Mouse (Mus musculus) stomach, postnatal 0 days (tissue): ENCODE results near the gene Uggt1.

Experiments
- CTCF ChIP-seq: IDR thresholded peaks from 2 replicates; pipeline ENCODE4 v1.5.1; 2016; ENCODE audit warnings: antibody characterized with exemption, low read depth, mild to moderate bottlenecking, moderate library complexity
- EP300 ChIP-seq: optimal IDR thresholded peaks from 2 replicates; pipeline ENCODE3; 2016; ENCODE audit warnings: antibody characterized with exemption

DNA sequence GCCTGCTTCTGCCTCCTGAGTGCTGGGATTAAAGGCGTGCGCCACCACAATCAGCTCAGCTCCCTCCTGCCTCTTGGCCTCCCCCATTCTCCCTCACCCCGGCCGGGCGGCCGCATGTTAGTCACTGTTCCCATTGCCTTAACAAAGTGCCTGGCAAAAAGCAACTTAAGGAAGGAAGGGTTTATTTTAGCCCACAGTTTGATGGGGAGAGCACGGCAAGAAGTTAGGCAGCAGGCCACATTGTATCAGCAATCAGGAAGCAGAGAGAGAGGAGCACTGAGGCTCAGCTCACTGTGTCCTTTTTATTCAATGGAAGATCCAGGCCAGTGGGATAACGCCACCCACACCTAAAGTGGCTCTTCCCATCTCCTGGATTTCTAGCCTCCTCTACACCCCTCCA, 114.6 kb downstream of the Uggt1 start:
- TF ChIP-seq CTCF (no peak), EP300 (no peak)
